Mouse (Mus musculus) thymus, postnatal 4 days (tissue): Measurements from ENCODE around the gene Ttc25.
"Not testable (repeated sequence)": the region's sequence is repeated elsewhere in the genome, so short reads cannot be mapped to it uniquely, and the experiment has no call there.

Experiments
- DNase-seq: peaks from one replicate; pipeline ENCODE4 v3.0.0; 2021

Ttc25 gene

DNA sequence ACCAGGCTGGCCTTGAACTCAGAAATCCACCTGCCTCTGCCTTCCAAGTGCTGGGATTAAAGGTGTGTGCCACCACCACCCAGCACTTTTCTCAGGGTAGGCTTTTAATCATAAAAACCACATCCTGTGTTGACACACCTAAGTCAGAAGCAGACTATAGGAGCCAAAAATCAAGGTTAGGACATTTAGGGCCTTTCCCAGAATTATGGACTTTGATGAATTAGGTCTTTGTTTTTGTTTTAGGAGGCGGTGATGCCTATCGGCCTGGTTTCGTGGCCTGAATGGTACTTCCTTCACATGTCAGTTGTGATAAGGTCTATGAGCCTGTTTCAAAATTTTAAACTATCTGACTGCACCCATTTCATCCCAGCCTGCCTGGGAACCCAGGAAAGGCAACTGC, 28.8 kb downstream of the Ttc25 start:
- DNase-seq = no peak

DNA sequence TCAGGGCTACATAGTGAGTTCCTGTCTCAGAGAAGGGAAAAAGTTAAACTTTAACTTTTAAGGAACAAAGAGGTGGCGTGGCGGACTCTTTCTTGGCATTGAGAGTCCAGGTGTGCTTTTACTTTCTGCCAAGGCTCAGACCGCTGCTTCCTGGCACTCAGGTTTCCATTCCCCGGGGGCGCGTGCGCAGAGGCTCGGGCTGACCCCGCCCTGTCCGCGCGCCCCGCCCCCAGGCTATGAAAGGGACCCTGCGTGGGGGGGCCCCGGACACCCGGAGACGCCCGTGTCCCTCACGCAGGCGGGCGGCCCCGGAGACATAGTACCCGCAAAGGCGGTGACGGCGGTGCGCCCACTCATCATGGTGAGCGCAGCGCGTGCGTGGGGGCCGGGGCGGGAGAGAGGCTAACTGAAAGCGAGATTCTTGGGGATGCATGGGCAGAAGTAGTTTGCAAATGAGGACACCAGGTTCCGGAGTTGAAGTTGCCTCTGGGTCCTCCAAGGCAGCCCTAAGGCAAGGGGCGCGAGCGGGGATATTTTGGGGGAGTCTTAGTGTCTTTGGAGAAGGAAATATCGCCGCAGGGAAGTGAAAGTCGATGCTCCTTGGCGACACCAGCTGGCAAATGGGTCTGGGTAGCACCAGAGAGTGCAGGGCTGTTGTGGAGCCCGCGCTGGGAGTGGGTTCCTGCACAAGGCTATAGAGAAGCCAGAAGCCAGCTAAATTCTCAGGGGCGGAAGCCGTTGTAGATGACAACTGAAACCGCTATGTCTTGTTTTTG, 29.5 kb downstream of the Ttc25 start, which contains the start of gene Cnp:
Gene Cnp, plus strand, starts transcription at position 197 of the 776 bp plus-strand sequence.
- peak; percentile 94 for DNase-seq

DNA sequence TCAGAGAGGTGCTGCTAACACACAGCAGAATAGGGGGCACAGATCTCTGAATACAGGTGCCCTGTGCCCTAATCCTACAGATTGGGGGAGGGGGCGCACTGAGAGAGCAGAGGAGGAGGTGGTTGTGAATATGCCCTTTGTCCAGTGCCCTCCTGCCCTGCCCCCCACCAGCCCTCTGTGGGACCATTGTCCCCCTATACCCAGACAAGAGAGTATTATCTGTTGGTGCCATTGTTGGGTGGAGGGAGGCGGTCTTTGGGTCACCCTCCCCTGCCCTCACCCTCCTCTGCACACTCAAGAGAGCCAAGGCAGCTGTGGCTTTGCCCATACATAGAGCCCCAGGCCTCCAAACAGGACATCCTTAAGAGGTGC, 30.1 kb downstream of the Ttc25 start:
- no peak for DNase-seq

DNA sequence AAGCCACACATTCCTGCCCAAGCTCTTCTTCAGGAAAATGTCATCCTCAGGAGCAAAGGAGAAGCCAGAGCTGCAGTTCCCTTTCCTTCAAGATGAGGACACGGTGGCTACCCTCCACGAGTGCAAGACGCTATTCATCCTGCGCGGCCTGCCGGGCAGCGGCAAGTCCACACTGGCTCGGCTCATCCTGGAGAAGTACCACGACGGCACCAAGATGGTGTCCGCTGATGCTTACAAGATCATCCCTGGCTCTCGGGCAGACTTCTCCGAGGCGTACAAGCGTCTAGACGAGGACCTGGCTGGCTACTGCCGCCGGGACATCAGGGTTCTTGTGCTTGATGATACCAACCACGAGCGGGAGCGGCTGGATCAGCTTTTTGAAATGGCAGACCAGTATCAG, 30.8 kb downstream of the Ttc25 start:
- DNase-seq = peak; percentile 26

DNA sequence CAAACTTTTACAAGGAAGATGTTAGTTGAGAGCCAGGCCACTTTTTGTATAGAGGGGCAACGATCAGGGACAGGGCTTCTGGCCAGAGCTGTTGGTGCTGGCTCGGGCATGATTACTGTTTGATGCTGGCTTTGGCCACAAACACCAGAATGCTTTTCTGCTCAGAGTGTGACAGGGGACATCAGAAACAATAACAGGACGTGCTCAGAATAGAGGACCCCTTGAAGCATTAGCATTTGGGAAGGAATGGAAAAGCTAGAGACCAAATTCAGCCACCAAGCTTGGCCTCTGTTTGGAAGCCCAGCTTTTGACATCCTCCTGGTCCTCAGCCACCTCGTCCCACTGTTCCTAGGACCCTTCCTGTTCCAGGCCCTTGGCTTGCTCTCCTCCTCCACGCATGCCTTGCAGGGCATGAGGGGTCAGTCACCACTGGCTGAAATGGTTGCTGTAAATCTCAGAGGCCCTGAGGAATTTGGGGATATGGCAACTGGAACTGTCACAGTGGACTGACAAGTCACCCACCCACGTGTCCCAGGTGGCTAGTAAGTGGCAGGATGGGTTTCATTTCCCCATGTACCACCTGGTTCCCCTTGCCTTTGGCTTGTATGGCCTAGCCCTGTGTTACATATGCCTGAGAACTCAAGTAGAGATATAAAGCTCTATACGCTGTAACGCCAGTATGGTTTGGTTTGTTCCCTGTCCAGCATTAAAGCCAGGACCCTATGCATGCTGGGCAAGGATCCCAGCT, 32.6 kb downstream of the Ttc25 start:
- DNase-seq = no peak

DNA sequence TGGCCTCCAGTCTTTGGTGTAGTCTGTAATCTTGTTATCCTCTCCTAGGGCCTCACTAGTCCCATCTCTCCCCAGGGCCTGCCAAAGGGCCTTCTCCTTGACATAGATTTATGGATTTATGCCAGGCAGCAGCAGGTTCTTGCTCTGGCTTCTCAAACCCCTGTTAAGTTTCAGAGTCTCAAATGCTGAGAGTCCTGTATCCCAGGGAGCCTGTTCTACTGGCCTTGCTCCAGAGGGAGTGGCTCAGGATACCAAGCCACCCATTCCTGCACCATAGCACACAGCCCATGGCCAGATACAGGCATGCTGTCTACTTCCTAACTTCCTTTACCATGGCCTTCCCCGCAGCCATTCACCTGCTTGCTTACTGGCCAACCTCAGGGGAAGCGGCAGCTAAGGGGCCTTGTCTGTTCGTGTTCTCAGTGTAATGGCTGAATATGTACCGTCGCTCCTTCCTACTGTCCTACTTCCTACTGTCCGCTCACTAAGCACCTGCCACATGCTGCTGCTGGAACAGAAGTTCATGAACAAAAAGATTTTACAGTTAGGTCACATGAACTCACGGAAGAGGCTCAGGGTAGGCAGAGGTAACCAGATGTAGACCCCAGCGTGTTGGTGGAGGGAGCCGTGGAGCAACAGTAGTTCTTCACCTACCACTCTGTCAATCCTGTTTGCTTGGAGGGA, 33.9 kb downstream of the Ttc25 start:
- DNase-seq = no peak

DNA sequence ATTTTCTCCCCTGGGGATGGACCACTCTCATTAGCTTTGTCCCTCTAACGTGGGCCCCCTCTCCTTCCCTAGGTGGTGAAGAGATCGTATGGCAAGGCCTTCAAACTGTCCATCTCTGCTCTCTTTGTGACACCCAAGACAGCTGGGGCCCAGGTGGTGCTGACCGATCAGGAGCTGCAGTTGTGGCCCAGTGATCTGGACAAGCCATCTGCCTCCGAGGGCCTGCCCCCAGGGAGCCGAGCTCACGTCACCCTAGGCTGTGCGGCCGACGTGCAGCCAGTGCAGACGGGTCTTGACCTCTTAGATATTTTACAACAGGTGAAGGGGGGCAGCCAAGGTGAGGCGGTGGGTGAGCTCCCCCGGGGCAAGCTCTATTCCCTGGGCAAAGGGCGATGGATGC, 34.9 kb downstream of the Ttc25 start:
- no peak for DNase-seq

DNA sequence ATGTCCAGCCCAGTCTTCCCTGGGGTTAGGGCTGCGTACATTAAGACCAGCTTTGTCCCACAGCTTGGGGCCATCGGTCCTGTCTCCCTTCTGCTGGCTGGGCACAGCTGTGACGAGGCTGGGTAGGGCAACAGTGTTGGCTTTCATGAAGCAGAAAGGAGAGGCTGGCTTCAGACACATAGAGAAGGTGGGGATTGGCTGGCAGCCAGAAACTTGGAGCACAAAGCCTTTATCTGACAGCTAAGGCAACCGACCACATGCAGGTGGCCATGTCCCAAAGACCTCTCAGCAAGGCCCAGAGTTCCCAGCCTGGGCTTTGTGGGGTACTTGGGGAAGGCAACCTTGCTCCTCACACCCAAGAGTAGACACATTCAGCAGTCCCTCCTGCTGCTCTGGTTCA, 36.3 kb downstream of the Ttc25 start:
- peak; percentile 56 for DNase-seq

DNA sequence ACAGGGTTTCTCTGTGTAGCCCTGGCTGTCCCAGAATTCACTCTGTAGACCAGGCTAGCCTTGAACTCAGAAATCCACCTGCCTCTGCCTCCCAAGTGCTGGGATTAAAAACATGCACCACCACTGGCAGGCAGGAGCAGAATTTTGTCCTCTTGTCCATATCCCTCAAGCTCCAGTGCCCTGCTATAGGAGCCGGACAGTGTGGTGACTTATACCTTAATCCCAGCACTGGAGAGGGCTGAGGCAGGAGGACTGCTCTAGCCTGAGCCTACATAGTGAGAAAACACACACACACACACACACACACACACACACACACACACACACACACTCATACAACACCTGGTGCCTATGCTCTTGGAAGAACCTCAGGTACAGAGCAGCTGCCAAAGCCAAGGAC, 37.0 kb downstream of the Ttc25 start:
- not testable (repeated sequence) for DNase-seq

DNA sequence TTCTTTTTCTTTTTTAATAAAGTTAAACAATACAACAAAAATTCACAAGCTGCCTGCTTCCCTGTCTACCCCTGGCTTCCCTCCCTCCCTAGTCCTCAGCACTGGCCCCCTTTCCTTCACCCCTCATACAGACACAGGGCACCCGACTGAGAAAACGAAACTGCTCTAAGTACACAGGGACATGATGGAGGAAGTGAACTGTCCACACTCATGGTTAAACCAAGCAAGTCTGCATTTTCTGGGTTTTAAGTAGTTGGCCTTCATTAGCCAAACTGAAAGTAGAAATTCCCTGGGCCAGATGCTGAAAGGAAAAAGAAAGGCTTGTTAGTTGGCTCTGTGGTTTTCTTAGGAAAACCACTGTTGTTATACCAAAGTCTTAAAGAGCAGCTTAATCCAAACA, 37.4 kb downstream of the Ttc25 start:
- DNase-seq = no peak

DNA sequence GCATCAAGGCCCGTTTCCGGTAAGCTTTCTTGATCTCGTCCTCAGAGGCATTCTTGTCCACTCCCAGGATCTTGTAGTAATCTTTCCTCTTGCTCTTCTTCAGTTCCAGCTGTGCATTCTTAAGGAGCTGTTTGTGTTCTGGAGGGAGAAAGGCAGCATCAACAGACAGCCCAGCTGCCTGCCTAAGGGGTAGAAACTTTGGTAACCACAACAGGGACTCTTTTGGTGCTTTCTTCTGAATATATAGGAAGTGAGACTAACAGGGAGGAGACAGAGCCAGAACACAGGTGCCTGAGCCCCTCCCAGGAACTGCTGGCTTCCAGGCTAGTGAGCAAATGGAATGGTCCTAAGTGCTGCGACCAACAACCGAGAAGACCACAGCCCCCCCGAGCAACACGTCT, 39.2 kb downstream of the Ttc25 start:
- DNase-seq = peak; percentile 41

DNA sequence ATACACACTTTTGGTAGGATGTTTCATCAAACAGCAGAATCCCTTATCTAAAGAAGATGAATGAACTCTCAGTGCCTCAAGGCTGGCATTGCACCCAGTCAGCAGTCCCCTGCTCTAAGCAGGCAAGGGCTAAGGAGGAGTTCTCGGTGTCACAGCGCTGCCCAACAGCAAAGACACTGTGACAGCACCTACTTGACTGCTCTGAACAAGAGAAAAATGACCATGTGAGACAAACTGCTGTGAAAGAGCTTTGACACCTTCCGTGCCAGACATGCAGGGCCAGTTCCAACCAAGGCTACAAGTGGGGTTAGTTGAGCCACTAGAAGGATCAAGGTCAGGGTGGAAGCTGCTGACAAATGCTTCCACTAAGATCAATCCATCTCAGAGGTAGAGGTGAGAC, 39.7 kb downstream of the Ttc25 start:
- DNase-seq = no peak

DNA sequence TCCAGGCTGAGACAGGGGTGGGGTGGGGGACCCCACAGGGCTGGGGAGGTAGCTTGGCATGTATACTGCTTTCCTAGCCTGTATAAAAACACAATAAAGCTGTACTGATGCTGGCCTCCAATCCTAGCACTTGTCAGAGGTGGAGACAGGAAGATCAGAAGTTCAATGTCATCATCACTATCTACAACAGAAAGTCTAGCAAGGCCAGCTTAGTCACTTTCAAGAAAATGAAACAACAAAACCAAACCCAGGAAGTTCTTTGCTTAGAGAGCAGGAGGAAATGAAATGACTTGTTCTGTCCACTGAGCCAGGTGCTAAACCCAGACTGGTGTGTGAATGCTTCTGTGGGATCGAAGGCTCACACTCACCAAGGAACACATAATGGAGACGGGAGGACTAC, 43.1 kb downstream of the Ttc25 start:
- no peak for DNase-seq

DNA sequence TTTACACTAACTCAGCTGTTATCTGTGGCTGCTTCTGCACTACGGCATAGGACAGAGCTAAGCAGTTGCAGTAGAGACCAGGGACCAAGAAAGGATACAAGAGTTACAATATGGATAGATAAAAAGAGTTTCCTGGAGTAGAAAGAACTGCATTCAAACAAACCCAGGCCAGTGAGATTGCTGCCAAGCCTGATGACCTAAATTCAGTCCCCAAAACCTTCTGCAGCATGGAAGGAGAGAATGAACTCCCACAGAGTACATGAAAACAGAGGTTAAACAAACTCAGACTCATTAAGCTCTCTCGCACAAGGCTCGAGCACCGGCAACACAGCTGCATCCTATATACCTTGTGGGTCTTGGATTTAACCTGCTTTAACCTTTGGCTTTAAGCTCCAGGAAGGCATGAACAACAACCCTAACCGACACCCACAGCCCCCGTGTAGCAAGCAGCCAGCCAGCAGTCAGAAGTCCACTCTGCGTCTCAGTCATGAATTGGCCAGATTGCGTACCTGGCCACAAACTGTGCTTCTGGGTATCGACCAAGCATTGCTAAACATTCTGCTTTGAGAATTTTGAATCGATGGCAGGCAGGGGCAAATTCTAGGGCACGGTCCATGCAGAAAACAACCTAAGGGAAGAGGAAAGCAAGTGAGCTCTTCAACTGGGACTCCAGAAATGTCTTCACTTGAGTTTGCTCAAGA, 47.1 kb downstream of the Ttc25 start:
- DNase-seq = no peak

DNA sequence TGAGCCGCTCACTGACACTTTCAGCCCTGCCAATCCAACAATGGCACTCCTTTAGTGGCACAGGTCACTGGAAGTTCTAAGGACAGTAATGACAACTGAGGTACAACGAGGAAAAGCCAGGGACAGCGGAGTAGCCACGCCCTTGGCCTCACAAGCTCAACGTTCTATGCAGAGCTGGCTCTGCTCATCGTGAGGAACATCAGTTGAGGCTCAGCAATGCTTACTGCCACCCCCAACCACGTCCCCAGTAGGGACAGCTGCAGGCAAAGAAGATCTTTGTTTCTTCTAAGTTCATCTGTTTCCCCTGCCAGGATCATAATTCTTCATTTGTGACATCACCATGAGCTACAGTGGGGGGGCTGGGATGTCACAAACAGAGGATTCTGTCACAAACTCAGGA, 49.2 kb downstream of the Ttc25 start:
- DNase-seq = no peak

DNA sequence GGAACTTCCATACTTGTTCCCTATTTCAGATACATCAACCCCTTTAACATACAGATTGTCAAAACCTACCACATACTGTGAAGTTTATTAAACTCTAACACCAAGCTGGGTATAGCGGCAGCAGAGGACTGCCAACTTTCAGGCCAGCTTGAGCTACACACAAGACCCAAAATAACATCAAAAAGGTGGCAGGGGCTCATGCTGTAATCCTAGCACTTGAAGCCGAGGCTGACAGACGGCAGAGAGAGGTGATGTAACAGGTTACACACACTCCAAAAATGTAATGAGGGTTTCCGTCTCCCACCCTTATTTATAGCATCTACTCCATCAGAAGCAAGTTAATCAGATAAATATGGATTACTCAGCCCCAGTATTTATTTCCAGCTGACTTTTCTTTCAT, 50.1 kb downstream of the Ttc25 start:
- no peak for DNase-seq

DNA sequence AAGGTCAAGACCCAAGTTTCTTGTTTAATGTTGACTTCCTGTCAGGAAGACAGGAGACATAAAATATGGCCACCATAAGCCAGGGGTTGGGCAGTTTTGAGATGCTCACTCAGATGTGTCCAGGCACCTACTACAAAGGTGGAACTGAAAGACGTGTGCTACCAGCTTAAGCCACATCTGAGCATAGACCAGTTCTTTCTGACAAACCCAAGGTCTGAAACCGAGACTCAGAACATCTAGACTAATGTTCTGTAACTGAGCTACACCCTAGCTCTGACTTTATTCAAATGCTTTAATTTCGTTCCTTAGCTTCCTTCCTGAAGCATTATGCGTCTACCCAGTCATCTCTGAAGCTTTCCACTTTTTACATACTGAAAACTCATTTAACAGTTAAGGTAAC, 52.7 kb downstream of the Ttc25 start:
- no peak for DNase-seq

DNA sequence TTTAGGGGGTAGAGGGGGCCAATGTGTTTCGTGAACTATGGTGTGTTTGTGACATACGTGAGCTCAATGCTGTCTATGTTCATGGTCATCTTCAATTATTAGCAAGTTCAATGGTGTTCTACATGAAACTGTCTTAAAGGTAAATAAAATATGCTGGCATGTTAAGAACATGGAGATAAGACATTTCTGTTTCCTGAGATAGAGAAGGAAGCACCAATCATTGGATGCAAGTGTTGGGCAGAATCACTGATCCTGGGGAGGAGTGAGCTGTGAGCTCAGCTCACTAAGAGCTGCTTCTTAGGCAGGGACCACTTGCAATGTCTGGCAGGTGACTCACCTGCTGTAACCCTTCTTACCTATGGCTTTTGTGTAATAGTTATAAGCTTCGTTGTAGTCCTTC, 56.0 kb downstream of the Ttc25 start:
- no peak for DNase-seq

DNA sequence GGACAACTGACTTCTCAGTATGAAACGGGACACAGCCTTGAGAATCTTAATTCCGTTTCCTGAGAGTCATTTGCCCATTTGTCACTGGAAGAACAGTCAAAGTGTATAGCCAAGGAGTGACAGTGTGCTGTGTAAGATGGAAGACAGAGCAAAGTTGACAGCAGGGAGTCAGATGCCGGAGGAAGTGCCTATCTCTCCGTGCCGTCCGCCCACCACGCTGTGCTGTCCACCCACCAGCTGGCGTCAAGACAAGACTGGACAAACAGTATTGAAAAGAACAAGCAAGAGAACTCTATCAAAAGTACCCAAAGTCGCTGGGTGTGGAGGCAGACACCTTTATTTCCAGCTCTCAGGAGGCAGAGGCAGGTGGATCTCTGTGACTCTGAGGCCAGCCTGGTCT, 57.7 kb downstream of the Ttc25 start:
- no peak for DNase-seq

DNA sequence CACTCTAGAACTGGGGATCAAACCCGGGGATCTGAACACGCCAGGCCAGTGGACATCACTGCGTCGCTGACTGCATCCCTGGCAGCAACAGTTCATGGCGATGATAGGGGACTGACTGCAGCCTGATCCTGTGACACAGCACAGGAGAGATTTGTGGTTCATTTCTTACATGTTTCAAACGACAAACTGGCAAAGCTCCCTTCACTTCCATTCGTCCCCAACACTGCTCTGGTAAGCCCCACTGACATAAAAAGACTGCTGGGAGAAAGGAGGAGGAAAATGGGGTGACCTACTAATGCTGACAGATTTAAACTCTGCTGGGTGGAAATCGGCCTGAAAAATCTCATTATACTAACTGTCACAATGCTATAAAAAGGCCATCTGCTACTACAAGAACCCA, 58.4 kb downstream of the Ttc25 start:
- DNase-seq = no peak

DNA sequence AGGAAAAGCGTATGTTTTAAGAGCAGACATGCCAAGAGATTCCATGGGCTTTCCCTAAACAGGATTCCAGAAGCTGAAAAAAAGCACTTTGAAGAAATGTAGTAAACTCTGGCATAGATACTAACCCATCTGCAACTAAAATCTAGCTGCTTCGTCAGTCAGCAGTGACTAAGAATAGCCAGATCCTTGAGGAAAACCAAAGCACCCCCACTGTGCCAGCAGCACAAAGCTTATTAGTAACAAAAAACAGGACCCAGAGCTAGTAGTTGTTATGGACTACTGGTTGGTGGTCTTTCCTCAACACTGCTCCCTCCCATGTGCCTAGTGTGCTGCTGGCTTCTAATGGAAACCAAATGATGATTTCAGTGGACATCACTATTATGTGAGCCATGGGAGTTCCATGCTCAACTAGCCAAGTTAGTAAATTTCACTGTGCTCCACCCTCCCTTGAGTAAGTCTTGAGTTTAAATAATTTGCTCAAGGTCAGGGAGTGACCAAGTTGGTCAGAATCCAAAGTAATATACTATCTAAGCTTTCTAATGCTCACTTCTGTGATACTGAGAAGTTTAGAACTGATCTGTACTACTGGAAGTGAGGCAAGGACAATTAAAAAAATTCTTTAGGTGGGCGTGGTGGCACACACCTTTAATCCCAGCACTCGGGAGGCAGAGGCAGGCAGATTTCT, 59.1 kb downstream of the Ttc25 start:
- no peak for DNase-seq

DNA sequence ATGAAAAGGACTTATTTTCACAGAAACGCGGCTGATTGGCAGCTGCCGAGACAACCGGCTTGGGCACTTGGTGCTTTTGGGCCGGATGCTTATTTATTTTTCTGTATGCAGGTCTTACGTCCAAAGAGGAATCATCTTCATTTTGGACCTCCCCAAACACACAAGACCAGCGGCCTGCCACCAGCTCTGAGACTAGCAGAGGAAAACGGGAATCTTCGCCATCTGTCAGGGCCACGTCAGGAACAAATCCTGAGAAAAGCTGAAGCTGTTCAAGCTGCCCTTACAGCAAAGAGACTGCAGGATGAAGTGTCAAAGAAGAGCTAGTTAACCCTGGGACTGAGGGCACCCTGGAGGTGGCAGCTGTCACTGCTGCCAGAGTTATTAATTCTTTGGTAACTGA, 60.0 kb downstream of the Ttc25 start:
- DNase-seq = no peak

DNA sequence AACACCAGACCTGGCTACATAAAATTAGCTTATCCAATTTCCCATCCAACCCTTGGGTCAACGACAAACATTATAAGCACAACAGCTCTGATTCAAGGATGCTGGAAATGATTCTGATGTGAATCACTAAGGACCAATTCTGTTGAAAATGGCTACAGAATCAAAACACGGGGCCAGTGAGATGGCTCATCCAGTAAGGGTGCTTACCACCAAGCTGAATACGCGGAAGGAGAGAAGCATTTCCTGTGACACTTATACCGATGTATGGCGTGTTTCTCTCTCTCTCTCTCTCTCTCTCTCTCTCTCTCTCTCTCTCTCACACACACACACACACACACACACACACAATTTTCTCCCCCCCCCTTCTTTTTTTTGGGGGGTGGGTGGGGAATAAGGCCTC, 61.7 kb downstream of the Ttc25 start:
- no peak for DNase-seq
